Mouse (Mus musculus) testis, adult 2 months (tissue): ENCODE results near the gene Alg9. TPM values are rescaled to one million over a fixed set of nuclear protein-coding genes. Genes with fewer than 3 reads are reported as not detected.

Experiments
- H3K27ac ChIP-seq: fragments of 200-500 bp; 2 replicates; pipeline ENCODE4 v1.5.1; 2012; ENCODE audit warnings: low read depth, low read length; ENCODE audit not compliant: control insufficient read depth, insufficient read depth
- H3K27me3 ChIP-seq: fragments of 200-500 bp; 2 replicates; pipeline ENCODE4 v1.6.1; 2012; ENCODE audit warnings: mild to moderate bottlenecking, low read length, moderate library complexity; ENCODE audit not compliant: control insufficient read depth, insufficient read depth
- H3K36me3 ChIP-seq: fragments of 200-500 bp; 2 replicates; pipeline ENCODE4 v1.6.1; 2012; ENCODE audit warnings: mild to moderate bottlenecking, low read length; ENCODE audit not compliant: control insufficient read depth, insufficient read depth
- H3K4me1 ChIP-seq: fragments of 200-500 bp; 2 replicates; pipeline ENCODE4 v1.6.1; 2012; ENCODE audit warnings: low read length; ENCODE audit not compliant: control insufficient read depth, insufficient read depth
- H3K4me3 ChIP-seq: fragments of 200-500 bp; 2 replicates; pipeline ENCODE4 v1.5.1; 2012; ENCODE audit warnings: low read depth, mild to moderate bottlenecking, low read length, moderate library complexity, mixed read lengths; ENCODE audit not compliant: control insufficient read depth
- CTCF ChIP-seq: fragments of 200-500 bp; IDR thresholded peaks from 2 replicates; pipeline ENCODE4 v1.5.1; 2012; ENCODE audit warnings: low read depth, mild to moderate bottlenecking, inconsistent platforms, low read length, moderate library complexity; ENCODE audit not compliant: control insufficient read depth, insufficient read depth, insufficient replicate concordance
- POLR2A ChIP-seq: fragments of 200-500 bp; IDR thresholded peaks from 2 replicates; pipeline ENCODE4 v1.6.1; 2012; ENCODE audit warnings: low read depth, mild to moderate bottlenecking, inconsistent platforms, low read length, moderate library complexity; ENCODE audit not compliant: control insufficient read depth
- polyA plus RNA-seq: library from polyadenylated mRNA; depleted of rRNA; stranded (reverse); fragments of >200 nt; gene quantifications from 2 replicates; pipeline ENCODE4 v1.2.3, GENCODE M21; 2012

Alg9 gene
- polyA plus RNA-seq, 1 experiment = 40.0 TPM

- peaks cover 13% of the 10 kb centered on the region for H3K36me3 ChIP-seq
- TF ChIP-seq POLR2A = no peak
- no peak for TF ChIP-seq CTCF
Measured at GRCm38 (mm10) chr9:50865803-50866202, 91.0 kb downstream of the Alg9 start.

DNA sequence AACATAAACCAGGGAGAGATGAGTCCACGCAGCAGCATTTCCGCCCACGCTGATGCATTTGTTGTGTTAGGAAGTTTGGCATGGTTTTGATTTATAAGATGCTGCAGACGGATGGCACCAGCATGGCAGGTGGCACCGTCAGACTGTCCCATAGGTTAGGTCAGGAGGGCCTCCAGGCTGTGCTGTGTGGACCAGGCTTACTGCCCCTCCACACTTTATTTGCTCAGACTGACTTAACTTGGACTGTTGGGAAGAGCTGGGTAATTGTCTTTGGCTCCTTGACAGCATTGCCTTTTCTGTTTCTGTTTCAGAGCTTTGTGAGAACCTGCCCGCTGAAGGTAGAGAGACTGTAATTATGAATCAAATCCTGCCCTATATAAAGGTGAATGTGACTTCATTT, 92.2 kb downstream of the Alg9 start:
- Histone ChIP-seq H3K27me3 (no peaks in the 10 kb centered on the region), H3K4me3 (no peak overlapping the region), H3K36me3 (peaks cover 13% of the 10 kb centered on the region), H3K27ac (no peak overlapping the region), H3K4me1 (no peaks in the 10 kb centered on the region)
- no peak for TF ChIP-seq POLR2A
- no peak for TF ChIP-seq CTCF

More at GRCm38 (mm10) chr9:50865803-50866202, 91.0 kb downstream of the Alg9 start:
- no peaks in the 10 kb centered on the region for H3K27me3 ChIP-seq
- H3K27ac ChIP-seq = no peak overlapping the region
- H3K4me3 ChIP-seq = no peak overlapping the region
- no peaks in the 10 kb centered on the region for H3K4me1 ChIP-seq

GRCm38 (mm10) chr9:50868182-50868581, 93.4 kb downstream of the Alg9 start:
- TF ChIP-seq CTCF (no peak), POLR2A (no peak)
- no peaks in the 10 kb centered on the region for H3K27me3 ChIP-seq
- no peak overlapping the region for H3K4me3 ChIP-seq
- H3K36me3 ChIP-seq = peaks cover 11% of the 10 kb centered on the region
- H3K4me1 ChIP-seq = no peaks in the 10 kb centered on the region
- no peak overlapping the region for H3K27ac ChIP-seq

- Histone ChIP-seq H3K4me3 (no peak overlapping the region), H3K36me3 (peaks cover 7% of the 10 kb centered on the region; the same call in 1 of the 2 replicates), H3K4me1 (no peaks in the 10 kb centered on the region), H3K27ac (no peak overlapping the region), H3K27me3 (no peaks in the 10 kb centered on the region)
- TF ChIP-seq POLR2A (no peak), CTCF (no peak)
Measured at GRCm38 (mm10) chr9:50873210-50873609, 98.4 kb downstream of the Alg9 start.

DNA sequence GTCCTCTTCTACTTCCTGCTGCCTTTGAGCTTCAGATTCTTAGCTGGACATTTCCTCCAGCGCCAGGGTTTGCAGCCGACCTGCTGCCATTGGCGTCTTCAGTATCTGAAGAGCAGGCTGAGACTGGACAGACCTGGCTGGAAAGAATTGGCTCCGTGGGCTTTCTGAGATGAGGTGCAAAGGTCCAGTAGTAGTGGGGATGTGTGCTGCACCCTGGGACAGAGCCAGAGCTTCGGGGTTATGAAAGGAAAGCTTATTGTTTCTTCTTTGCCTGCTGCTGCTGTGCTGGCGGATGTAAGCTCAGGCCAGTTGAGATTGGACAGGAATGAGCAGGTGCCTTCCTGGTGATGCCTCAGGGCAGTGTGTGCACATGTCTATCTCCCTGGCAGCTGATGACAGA, 99.2 kb downstream of the Alg9 start:
- H3K4me3 ChIP-seq = no peak overlapping the region
- H3K27me3 ChIP-seq = no peaks in the 10 kb centered on the region
- H3K36me3 ChIP-seq = peaks cover 7% of the 10 kb centered on the region
- no peak overlapping the region for H3K27ac ChIP-seq
- no peak for TF ChIP-seq CTCF
- H3K4me1 ChIP-seq = no peaks in the 10 kb centered on the region

DNA sequence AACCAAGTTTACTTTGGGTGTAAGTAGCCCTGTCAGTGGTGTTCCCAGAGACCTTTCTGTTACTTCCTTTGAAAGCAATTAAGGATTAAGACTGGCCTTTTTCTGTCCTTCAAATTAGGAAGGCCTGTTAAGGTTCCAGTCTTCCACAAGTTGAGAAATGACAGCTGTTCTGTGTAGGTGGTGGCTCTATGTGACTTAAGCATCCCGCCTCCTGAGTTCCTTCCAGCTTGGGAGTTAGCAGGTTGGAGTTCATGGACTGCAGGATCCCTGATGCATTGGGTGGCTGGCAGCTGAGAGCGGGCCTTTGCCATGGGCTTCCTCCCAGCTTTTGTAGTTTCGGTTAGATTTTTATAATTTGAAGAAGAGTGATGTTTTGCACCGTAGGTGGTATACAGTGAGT, 100.7 kb downstream of the Alg9 start:
- H3K27ac ChIP-seq = no peak overlapping the region
- peaks cover 11% of the 10 kb centered on the region for H3K36me3 ChIP-seq
- no peak for TF ChIP-seq POLR2A
- TF ChIP-seq CTCF = no peak

GRCm38 (mm10) chr9:50876287-50876686, 101.5 kb downstream of the Alg9 start:
- Histone ChIP-seq H3K27ac (no peak overlapping the region), H3K4me1 (no peaks in the 10 kb centered on the region), H3K4me3 (no peak overlapping the region), H3K36me3 (peaks cover 12% of the 10 kb centered on the region), H3K27me3 (no peaks in the 10 kb centered on the region)
- TF ChIP-seq CTCF (no peak), POLR2A (no peak)

More for the DNA sequence above, 100.7 kb downstream of the Alg9 start:
- no peaks in the 10 kb centered on the region for H3K27me3 ChIP-seq
- no peaks in the 10 kb centered on the region for H3K4me1 ChIP-seq
- H3K4me3 ChIP-seq = no peak overlapping the region

DNA sequence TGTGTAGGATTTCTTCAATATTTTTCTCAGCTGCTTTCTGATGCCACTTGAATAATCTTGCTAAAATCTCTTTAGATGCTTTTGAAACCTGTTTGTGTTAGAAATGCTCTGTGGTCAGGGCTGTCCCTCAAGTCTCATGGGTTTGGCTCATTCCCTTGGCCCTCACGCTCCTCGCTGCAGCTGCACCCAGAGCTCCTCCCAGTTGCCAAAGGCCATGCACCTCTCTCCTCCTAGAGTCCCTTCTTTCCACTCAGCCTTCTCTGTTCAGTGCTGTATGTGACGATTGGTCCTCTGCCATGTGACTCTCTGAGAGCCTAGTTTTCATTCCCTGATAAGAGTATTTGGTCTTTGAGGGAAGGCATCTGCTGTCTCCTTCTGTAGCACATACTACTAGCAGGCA, 102.6 kb downstream of the Alg9 start:
- H3K4me1 ChIP-seq = no peaks in the 10 kb centered on the region
- H3K4me3 ChIP-seq = no peak overlapping the region
- TF ChIP-seq CTCF = no peak
- TF ChIP-seq POLR2A = no peak
- no peak overlapping the region for H3K27ac ChIP-seq
- H3K36me3 ChIP-seq = peaks cover 11% of the 10 kb centered on the region
- no peaks in the 10 kb centered on the region for H3K27me3 ChIP-seq
